ENCODE assay signal across 7 mouse cellular contexts in the genomic region with DNA sequence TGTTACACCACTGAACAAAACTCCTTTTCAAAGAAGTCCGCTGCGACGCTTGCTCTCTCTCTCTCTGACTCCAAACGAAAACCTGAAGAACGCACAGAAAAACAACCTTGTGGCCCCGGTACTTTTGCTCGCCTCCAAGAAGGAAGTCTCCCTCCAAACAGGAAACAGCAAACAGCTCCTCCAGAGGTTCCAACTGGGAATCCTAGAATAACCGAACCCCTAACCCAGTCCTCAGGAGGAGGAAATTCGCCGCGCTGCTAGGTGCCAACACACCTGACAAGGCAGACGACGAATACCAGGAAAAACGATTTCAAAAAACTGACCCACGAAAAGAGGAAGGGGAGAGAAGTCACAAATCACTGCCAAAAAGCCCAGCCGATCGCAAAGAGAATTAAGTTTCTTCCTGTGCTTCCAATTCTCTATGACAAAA. TPM values are rescaled to one million over a fixed set of nuclear protein-coding genes. Genes with fewer than 3 reads are reported as not detected.
A peak's percentile ranks its signal among the peaks of the same experiment; 100 is the strongest.
DNase-seq lines count a peak whose midpoint lies in the region; ATAC-seq lines count a peak whose summit lies in the region.

No protein-coding gene starts in this region.

- no peaks in the 10 kb centered on the region for H3K9me3 ChIP-seq in hindbrain, embryonic 13.5 days
- H3K9me3 ChIP-seq in midbrain, embryonic 11.5 days (ENCODE audit: control insufficient read depth, low read length), result no peaks in the 10 kb centered on the region
- H3K9me3 ChIP-seq in stomach, embryonic 14.5 days (ENCODE audit: control insufficient read depth, low read depth, low read length), result no peaks in the 10 kb centered on the region

- peak overlapping the region; percentile 87 for H3K4me3 ChIP-seq in hindbrain, embryonic 13.5 days
- peak overlapping the region; percentile 77 for H3K4me3 ChIP-seq in midbrain, embryonic 11.5 days (ENCODE audit: low read depth, low read length)
- H3K4me3 ChIP-seq in stomach, embryonic 14.5 days (ENCODE audit: low read depth, low read length), result peak overlapping the region; percentile 93

- peak; percentile 77 for DNase-seq in R1 (ENCODE audit: low read depth, low spot score)
- DNase-seq in cerebellum, adult 8-10 months, result peak; percentile 31
- peak; percentile 59 for DNase-seq in forelimb bud, embryonic 11.5 days (ENCODE audit: low read depth, low spot score)
- DNase-seq in left cerebral cortex, postnatal 4 days, result peak; percentile 17
- DNase-seq in midbrain, embryonic 11.5 days (ENCODE audit: low spot score, missing footprints), result peak; percentile 97

- peaks cover 18% of the 10 kb centered on the region for H3K4me1 ChIP-seq in hindbrain, embryonic 13.5 days (replicated peaks)
- H3K4me1 ChIP-seq in midbrain, embryonic 11.5 days (ENCODE audit: control insufficient read depth, insufficient read depth, low read length), result peaks cover 3% of the 10 kb centered on the region; the same call in 1 of the 2 replicates
- peaks cover 4% of the 10 kb centered on the region; the same call in 1 of the 2 replicates for H3K4me1 ChIP-seq in stomach, embryonic 14.5 days (ENCODE audit: control insufficient read depth, insufficient read depth, low read length)

- no peaks in the 10 kb centered on the region for H3K36me3 ChIP-seq in hindbrain, embryonic 13.5 days
- H3K36me3 ChIP-seq in midbrain, embryonic 11.5 days (ENCODE audit: control insufficient read depth, insufficient read depth, low read length), result no peaks in the 10 kb centered on the region
- no peaks in the 10 kb centered on the region for H3K36me3 ChIP-seq in stomach, embryonic 14.5 days (ENCODE audit: control insufficient read depth, insufficient read depth, low read length)

- H3K4me2 ChIP-seq in hindbrain, embryonic 13.5 days, result peak overlapping the region; percentile 84
- H3K4me2 ChIP-seq in midbrain, embryonic 11.5 days, result peak overlapping the region; percentile 86
- H3K4me2 ChIP-seq in stomach, embryonic 14.5 days (replicated peaks; ENCODE audit: low read depth, low read length), result peak overlapping the region; percentile 68

- ATAC-seq in hindbrain, embryonic 13.5 days (ENCODE audit: low FRiP score), result 0 out of 2 replicates have a peak, but pooled peaks have one; percentile 19
- ATAC-seq in midbrain, embryonic 11.5 days (ENCODE audit: low FRiP score), result 0 out of 2 replicates have a peak, but pooled peaks have one; percentile 8
- ATAC-seq in stomach, embryonic 14.5 days (ENCODE audit: insufficient number of reproducible peaks, insufficient read depth, low FRiP score, low read depth), result no peak

- H3K9ac ChIP-seq in hindbrain, embryonic 13.5 days, result peak overlapping the region; percentile 96
- H3K9ac ChIP-seq in midbrain, embryonic 11.5 days (ENCODE audit: low read length), result peak overlapping the region; percentile 83
- peak overlapping the region; percentile 92 for H3K9ac ChIP-seq in stomach, embryonic 14.5 days (replicated peaks; ENCODE audit: low read depth, low read length)

- under 1% methylated on average over 17 of the region's 17 CpGs for WGBS in hindbrain, embryonic 13.5 days
- WGBS in midbrain, embryonic 11.5 days, result under 1% methylated on average over 17 of the region's 17 CpGs
- under 1% methylated on average over 17 of the region's 17 CpGs for whole genome bisulfite sequencing in stomach, embryonic 14.5 days

- intact Hi-C loops in left cerebral cortex, postnatal 4 days (cut with DNase I), result no loop called here

- peak overlapping the region; percentile 94 for H3K27ac ChIP-seq in hindbrain, embryonic 13.5 days
- H3K27ac ChIP-seq in midbrain, embryonic 11.5 days (ENCODE audit: low read depth, low read length), result no peak overlapping the region
- H3K27ac ChIP-seq in stomach, embryonic 14.5 days (ENCODE audit: low read length), result peak overlapping the region; percentile 96

- no peaks in the 10 kb centered on the region for H3K27me3 ChIP-seq in hindbrain, embryonic 13.5 days
- no peaks in the 10 kb centered on the region for H3K27me3 ChIP-seq in midbrain, embryonic 11.5 days (ENCODE audit: control insufficient read depth, insufficient read depth, low read length)
- no peaks in the 10 kb centered on the region for H3K27me3 ChIP-seq in stomach, embryonic 14.5 days (ENCODE audit: control insufficient read depth, insufficient read depth, low read length)

RNA-seq across cellular contexts. Expression of gene Cd2ap, which starts 0.9 kb away (rescaled TPM):
- 9.2 TPM in 2 replicates for polyA plus RNA-seq in hindbrain, embryonic 13.5 days (2015; fragmentation: Nextera tagmentation; extraction: Ambion mirVana)
- 10 to 100 TPM; 22.7 to 24.9 TPM for total RNA-seq in left cerebral cortex, postnatal 4 days (2021)
- polyA plus RNA-seq in midbrain, embryonic 11.5 days (2014; fragmentation: Nextera tagmentation; extraction: Ambion mirVana), result 10.7 and 12.9 TPM in 2 replicates
- 57.3 and 62.2 TPM in 2 replicates for polyA plus RNA-seq in stomach, embryonic 14.5 days (2014; fragmentation: Nextera tagmentation; extraction: Ambion mirVana)

Comparison
In these comparisons a context has a peak if more than half of its experiments do, and no peak if none do; other contexts are left out.
1. DNase-seq: peak in every context shown above with its lines; median percentile 97 in midbrain, embryonic 11.5 days; 77 in R1; 59 in forelimb bud, embryonic 11.5 days; 31 in cerebellum, adult 8-10 months; 17 in left cerebral cortex, postnatal 4 days.